Mouse (Mus musculus) G1E (cell line): ENCODE results near the gene Cad.

Experiments used
- CTCF ChIP-seq: IDR thresholded peaks from 2 replicates; pipeline ENCODE4 v1.5.1; 2012; ENCODE audit warnings: low read depth, low read length, inconsistent platforms, mixed read lengths
- GATA1 ChIP-seq: IDR thresholded peaks from 2 replicates; pipeline ENCODE4 v1.6.1; 2012; ENCODE audit warnings: borderline replicate concordance, low read length, inconsistent platforms, mixed read lengths

DNA sequence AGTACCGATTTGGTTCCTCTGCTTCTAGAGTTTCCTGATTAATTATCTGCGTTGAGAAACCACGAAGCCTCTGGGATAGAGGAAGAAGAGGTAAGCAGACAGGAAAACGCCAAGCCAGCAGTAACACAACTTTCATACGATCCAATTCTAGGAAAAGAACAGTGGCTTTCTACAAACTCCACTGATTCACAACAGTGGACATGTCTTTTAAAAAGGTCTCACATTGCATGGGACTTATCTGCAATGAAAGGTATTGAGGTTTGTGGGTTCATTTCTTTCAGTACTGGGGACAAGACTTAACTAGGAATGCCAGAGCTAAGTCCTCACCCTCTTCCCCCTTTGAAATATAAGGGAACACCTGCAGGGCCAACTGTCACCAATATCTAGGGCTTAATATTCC, 7.5 kb upstream of the Cad start:
- TF ChIP-seq CTCF, result no peak
- no peak for TF ChIP-seq GATA1
